Mouse (Mus musculus): ENCODE data around the gene Usp43. TPM values are rescaled to one million over a fixed set of nuclear protein-coding genes. Genes with fewer than 3 reads are reported as not detected.

Usp43 gene
- total RNA-seq, 2 experiments from 2014 or later, result not detected

DNA sequence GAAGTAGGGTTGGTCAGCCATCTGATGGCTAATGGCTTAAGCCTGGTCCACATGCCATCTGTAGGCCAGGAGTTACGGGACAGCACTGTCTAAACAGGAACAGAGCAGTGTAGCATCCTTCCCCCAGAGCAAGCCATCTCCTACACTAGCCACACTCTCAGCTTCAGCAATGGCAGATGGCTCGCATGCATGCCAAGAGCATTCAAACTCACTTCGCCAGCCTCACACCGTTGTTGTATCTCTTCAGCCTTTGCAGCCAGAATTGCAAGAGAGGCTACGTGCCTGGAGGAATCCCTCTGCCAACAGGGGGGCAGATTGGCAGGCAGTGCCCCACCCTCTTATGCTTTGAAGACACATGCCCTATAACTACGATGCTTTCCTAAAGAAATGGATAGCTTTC is 100.4 kb downstream of the Usp43 start:
- ATAC-seq (replicated peaks; ENCODE audit: low FRiP score, low TSS enrichment, poor library complexity, severe bottlenecking), result no peak

DNA sequence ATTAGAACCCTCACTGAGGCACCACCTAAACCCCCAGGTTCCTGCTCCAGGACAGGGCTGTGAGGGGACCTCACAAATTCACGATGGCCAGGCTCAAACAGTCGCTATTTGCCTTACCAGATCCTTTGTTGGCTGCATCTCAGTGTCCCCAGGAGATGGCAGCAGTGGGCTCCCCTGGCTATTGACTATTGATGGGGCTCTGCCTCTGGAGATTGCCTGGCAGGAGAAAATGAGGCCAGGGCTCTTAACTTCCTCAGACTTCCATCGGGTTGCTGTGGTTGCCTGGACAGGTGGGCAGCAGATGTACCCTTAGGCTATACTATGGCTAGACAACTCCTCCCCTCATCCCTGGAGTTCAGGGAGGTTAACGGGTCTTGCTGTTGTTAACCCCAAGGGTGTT is 101.7 kb downstream of the Usp43 start:
- ATAC-seq (replicated peaks; ENCODE audit: low FRiP score, low TSS enrichment, poor library complexity, severe bottlenecking), result peak; percentile 41; the same call in 1 of the 2 replicates

DNA sequence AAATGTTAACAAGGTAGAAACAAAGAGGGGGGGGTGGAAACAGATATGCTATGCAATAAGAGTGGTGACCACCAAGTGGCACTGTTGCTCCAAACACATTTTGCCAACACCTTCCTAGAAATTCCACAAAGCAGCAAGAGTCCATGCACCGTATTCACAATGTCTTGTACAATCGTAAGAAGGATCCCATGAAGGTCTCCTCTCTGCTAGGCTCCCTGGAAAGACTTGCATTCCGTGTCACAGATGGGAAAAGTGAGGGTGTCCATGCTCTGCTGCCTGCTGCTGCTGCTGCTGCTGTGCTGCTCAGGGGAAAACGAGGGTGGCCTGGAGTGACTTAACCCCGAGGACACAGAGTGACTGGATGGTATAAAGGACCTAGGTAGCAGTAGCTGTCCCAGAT is 102.3 kb downstream of the Usp43 start:
- no peak for ATAC-seq (replicated peaks; ENCODE audit: low FRiP score, low TSS enrichment, poor library complexity, severe bottlenecking)

DNA sequence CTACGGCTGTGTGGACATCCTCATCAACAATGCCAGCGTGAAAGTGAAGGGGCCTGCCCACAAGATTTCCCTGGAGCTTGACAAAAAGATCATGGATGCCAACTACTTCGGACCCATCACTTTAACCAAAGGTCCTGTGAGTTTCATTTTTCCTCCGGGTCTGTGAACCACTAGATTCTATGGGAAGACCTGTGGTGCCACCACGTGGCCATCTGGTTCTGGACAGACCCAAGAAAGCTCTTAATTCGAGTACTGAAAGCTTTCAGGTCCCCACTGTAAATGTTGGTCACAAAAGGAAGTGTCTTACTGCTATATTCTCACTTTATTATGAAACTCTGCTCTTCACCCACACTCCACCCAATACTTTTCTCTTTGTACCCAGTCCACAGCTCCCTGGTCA is 110.4 kb downstream of the Usp43 start:
- no peak for ATAC-seq (replicated peaks; ENCODE audit: low FRiP score, low TSS enrichment, poor library complexity, severe bottlenecking)

DNA sequence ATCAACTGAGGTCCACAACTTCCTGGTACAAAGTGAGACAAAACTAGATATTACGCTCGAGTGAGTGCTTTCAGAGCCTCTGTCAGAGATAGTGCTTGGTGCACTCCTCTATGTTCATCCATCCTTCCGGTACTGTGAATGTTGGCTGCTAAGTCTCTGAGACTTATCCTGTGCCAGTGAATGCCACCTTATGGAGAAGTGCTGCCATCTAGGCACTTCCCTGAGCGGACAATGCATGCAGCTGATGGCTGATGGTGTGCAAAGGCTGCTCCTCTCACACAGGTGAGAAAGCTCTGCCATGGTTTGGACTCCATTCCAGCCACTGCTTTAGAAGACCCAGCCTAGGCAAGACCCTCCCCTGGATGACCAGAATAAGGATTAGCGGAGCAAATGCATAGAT is 113.9 kb downstream of the Usp43 start:
- no peak for ATAC-seq (replicated peaks; ENCODE audit: low FRiP score, low TSS enrichment, poor library complexity, severe bottlenecking)

DNA sequence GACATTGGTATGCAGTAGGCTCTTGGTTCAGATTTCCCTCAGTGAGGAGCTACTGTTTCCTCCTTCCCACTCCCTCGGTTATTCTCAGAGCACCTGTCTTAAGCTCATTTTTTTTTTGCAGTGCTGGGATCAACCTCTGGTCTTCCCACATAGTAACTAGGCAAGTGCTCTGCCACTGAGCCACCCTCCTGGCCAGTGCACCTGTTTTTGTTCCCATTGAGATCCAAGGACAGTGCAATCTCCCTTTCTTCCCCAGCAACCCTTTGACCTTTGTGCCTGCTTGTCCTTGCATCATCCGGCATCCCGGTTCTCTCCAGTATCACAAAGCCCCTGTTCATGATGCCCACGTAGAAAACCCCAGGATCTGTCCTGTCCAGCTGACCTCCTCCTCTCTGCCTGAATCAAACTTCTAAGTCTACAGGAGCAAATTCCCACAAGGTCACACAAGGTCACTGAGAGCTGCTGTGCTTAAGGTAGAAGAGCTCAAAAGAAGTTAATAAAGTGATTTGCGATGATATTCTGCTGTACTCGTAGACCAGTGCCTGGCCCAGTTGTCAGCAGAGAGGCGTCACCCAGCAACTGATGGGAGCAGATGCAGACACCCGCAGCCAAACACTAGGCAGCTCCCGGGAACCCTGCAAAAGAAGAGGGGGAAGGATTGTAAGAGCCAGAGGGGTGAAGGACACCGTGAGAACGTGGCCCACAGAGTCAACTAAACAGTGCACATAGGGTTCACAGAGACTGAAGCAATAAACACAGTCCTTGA is 114.9 kb downstream of the Usp43 start:
- ATAC-seq (replicated peaks; ENCODE audit: low FRiP score, low TSS enrichment, poor library complexity, severe bottlenecking), result no peak

DNA sequence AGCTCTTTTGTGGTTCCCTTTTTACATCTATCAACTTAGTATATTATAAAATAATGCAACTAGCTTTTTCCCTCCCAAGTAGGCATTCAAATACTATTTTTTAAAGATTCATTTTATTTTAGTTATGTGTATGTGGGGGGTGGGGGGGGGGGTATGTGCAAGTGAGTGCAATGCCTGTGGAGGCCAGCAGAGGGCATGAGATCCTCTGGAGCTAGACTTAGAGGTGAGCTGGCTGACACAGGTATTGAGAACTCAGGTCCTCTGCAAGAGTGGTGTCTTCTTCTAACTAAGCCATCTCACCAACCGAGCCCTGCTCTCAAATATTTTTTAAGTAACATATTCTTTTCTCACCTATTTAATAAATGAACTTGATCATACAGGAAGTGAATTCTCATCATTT is 116.4 kb downstream of the Usp43 start:
- no peak for ATAC-seq (replicated peaks; ENCODE audit: low FRiP score, low TSS enrichment, poor library complexity, severe bottlenecking)

Other genes with a start within 250 kb of the Usp43 start
- not detected in 2 replicates for gene Rcvrn, start 226.8 kb downstream of the Usp43 start, total RNA-seq (2014; fragmentation: Nextera tagmentation)
- gene Rcvrn, start 226.8 kb downstream of the Usp43 start, total RNA-seq (2017), result not detected in 2 replicates
- not detected in 2 replicates for gene Glp2r, start 151.0 kb downstream of the Usp43 start, total RNA-seq (2014; fragmentation: Nextera tagmentation)
- gene Glp2r, start 151.0 kb downstream of the Usp43 start, total RNA-seq (2017), result not detected in 2 replicates
- not detected in 2 replicates for gene Gsg1l2, start 147.5 kb downstream of the Usp43 start, total RNA-seq (2014; fragmentation: Nextera tagmentation)
- gene Gsg1l2, start 147.5 kb downstream of the Usp43 start, total RNA-seq (2017), result not detected in 2 replicates
- gene Dhrs7c, start 124.0 kb downstream of the Usp43 start, total RNA-seq (2014; fragmentation: Nextera tagmentation), result not detected in 2 replicates
- not detected in 2 replicates for gene Dhrs7c, start 124.0 kb downstream of the Usp43 start, total RNA-seq (2017)
- not detected in 2 replicates for gene Cfap52, start 43.5 kb upstream of the Usp43 start, total RNA-seq (2014; fragmentation: Nextera tagmentation)
- not detected in 2 replicates for gene Cfap52, start 43.5 kb upstream of the Usp43 start, total RNA-seq (2017)
- gene Stx8, start 44.0 kb upstream of the Usp43 start, total RNA-seq (2014; fragmentation: Nextera tagmentation), result 7.6 and 22.8 TPM in 2 replicates
- 29.6 and 34.6 TPM in 2 replicates for gene Stx8, start 44.0 kb upstream of the Usp43 start, total RNA-seq (2017)

All from megakaryocyte-erythroid progenitor cell, adult 5-6 weeks (primary cell).